Mouse (Mus musculus): ENCODE results near the gene Uhrf1.

- TF ChIP-seq CTCF (conservative IDR thresholded peaks at IDR 0.05; ENCODE audit: low read length) (no peak), POU5F1 (IDR thresholded peaks at IDR 0.05; ENCODE audit: borderline replicate concordance, low read length) (no peak), NANOG (IDR thresholded peaks at IDR 0.05; ENCODE audit: borderline replicate concordance, low read length) (no peak)
Measured at GRCm38 (mm10) chr17:56255429-56255828, 47.7 kb upstream of the Uhrf1 start.
